In genomic region chr17:88626347-88626811, GRCm38 (mm10) we compare ENCODE assay signal across 9 mouse cellular contexts. TPM values are rescaled to one million over a fixed set of nuclear protein-coding genes. Genes with fewer than 3 reads are reported as not detected.
DNase-seq lines count a peak whose midpoint lies in the region; ATAC-seq and TF ChIP-seq lines count a peak whose summit lies in the region.
"Had no signal": no experiment of that assay in that cellular context is flagged by ENCODE, and none has a peak within 500 bp of the region (broad histone marks: within the 10 kb centered on the region; RNA-seq: fewer than 3 reads in every experiment).

No protein-coding gene starts in this region.

- peaks cover 19% of the 10 kb centered on the region for H3K36me3 ChIP-seq in C2C12 (ENCODE audit: control insufficient read depth, insufficient read depth)
- peaks cover 25% of the 10 kb centered on the region; the same call in 1 of the 2 replicates for H3K36me3 ChIP-seq in limb, embryonic 12.5 days

- peaks cover 46% of the 10 kb centered on the region for H3K79me3 ChIP-seq in C2C12 (ENCODE audit: low read depth)

- no peak for TF ChIP-seq POLR2A in bone marrow, adult 2 months (IDR thresholded peaks at IDR 0.05; ENCODE audit: borderline replicate concordance, control insufficient read depth, low read depth, low read length)

- peak; percentile 53; the same call in 1 of the 2 replicates for ATAC-seq in limb, embryonic 12.5 days (ENCODE audit: insufficient number of reproducible peaks, insufficient read depth, low FRiP score, low TSS enrichment, low read depth)

- peak overlapping the region; percentile 30 for H3K4me3 ChIP-seq in C2C12 (ENCODE audit: insufficient read depth, poor library complexity, severe bottlenecking)
- no peak overlapping the region for H3K4me3 ChIP-seq in bone marrow, adult 2 months (replicated peaks; ENCODE audit: control insufficient read depth, low read depth, low read length)
- no peak overlapping the region for H3K4me3 ChIP-seq in limb, embryonic 12.5 days (replicated peaks)

- WGBS in bone marrow, adult 2 months: 78% methylated on average over 7 of the region's 7 CpGs
- 46% methylated on average over 7 of the region's 7 CpGs for WGBS in limb, embryonic 12.5 days

- peak overlapping the region; percentile 61 for H3ac ChIP-seq in C2C12 (ENCODE audit: control insufficient read depth, insufficient read length, low read depth)

- H3K9ac ChIP-seq in limb, embryonic 12.5 days (replicated peaks): no peak overlapping the region

- no peaks in the 10 kb centered on the region; the same call in none of the 2 replicates for H3K4me1 ChIP-seq in bone marrow, adult 2 months (ENCODE audit: control insufficient read depth, insufficient read depth, low read length)
- peaks cover 52% of the 10 kb centered on the region for H3K4me1 ChIP-seq in limb, embryonic 12.5 days (replicated peaks)

- H3K4me2 ChIP-seq in limb, embryonic 12.5 days: peak overlapping the region; percentile 23

- H3K79me2 ChIP-seq in C2C12 (ENCODE audit: control insufficient read depth, insufficient read depth): peaks cover 93% of the 10 kb centered on the region

- H3K27ac ChIP-seq in bone marrow, adult 2 months (ENCODE audit: control insufficient read depth, insufficient read depth, low read depth, low read length, poor library complexity): 0 out of 2 replicates have a peak overlapping the region, but pooled peaks have one; percentile 1
- H3K27ac ChIP-seq in limb, embryonic 12.5 days: peak overlapping the region; percentile 86

- TF ChIP-seq CTCF in C2C12 (IDR thresholded peaks at IDR 0.05; ENCODE audit: control insufficient read depth, insufficient read depth, insufficient read length): no peak
- TF ChIP-seq CTCF in bone marrow, adult 2 months (IDR thresholded peaks at IDR 0.05; ENCODE audit: control insufficient read depth, insufficient read depth, low read length): no peak

- peak; percentile 32 for DNase-seq in heart, postnatal 4 days
- DNase-seq in left cerebral cortex, adult 18-20 months (ENCODE audit: low spot score in 2 of 2): no peak
- no peak for DNase-seq in right cerebral cortex, postnatal 4 days
- DNase-seq in adrenal gland, postnatal 4 days (ENCODE audit: low spot score in 2 of 2): no peak
- no peak for DNase-seq in left cerebral cortex, postnatal 10 days (ENCODE audit: extremely low spot score in 1 of 2, low spot score in 2 of 2)

- 0 out of 2 replicates have a peak, but pooled peaks cover 7% of the 10 kb centered on the region for H3K9me3 ChIP-seq in limb, embryonic 12.5 days

- intact Hi-C loops in left cerebral cortex, postnatal 10 days (cut with DNase I): no loop called here

- no peaks in the 10 kb centered on the region for H3K27me3 ChIP-seq in C2C12 (ENCODE audit: control insufficient read depth, insufficient read depth, insufficient read length)
- no peaks in the 10 kb centered on the region for H3K27me3 ChIP-seq in limb, embryonic 12.5 days

TF ChIP-seq in C2C12, 6 proteins besides CTCF, POLR2A, EP300 and RAD21:
- TF ChIP-seq MYOG (IDR thresholded peaks at IDR 0.05; ENCODE audit: control insufficient read depth, extremely low read depth, insufficient read length) (no peak), MAX (IDR thresholded peaks at IDR 0.05) (peak; percentile 12), CEBPB (IDR thresholded peaks at IDR 0.05; ENCODE audit: low read depth) (no peak)
TF ChIP-seq in C2C12: peak in this region for 1.

RNA-seq across cellular contexts. Expression of gene Ston1, which starts 28.9 kb away (rescaled TPM):
- 34.6 TPM for polyA plus RNA-seq in C2C12 (2012; fragmentation: generic; extraction: Trizol)
- 0.80 TPM in 1 of 2 replicates, not detected in the other for polyA plus RNA-seq in bone marrow, adult 2 months (2011; ENCODE audit: insufficient read depth, insufficient read length, low replicate concordance, missing spikeins)
- total RNA-seq in heart, postnatal 4 days (2021): 10 to 100 TPM; 25.3 to 28.7 TPM
- 4.8 and 6.1 TPM in 2 replicates for polyA plus RNA-seq in limb, embryonic 12.5 days (2016; fragmentation: Nextera tagmentation; extraction: Ambion mirVana)
- 1 to 10 TPM; 5.6 to 6.2 TPM for total RNA-seq in left cerebral cortex, adult 18-20 months (2021)
- total RNA-seq in adrenal gland, postnatal 4 days (2021): 10 to 100 TPM; 41.9 to 44.3 TPM
- 1 to 10 TPM; 6.5 to 8.4 TPM for total RNA-seq in left cerebral cortex, postnatal 10 days (2021)

RNA-seq across cellular contexts. Expression of gene Gtf2a1l, which starts 42.1 kb away (rescaled TPM):
- polyA plus RNA-seq in C2C12 (2012; fragmentation: generic; extraction: Trizol): not detected
- polyA plus RNA-seq in bone marrow, adult 2 months (2011; ENCODE audit: insufficient read depth, insufficient read length, low replicate concordance, missing spikeins): not detected in 2 replicates
- not detected for total RNA-seq in heart, postnatal 4 days (2021)
- polyA plus RNA-seq in limb, embryonic 12.5 days (2016; fragmentation: Nextera tagmentation; extraction: Ambion mirVana): 0.49 TPM in 1 of 2 replicates, not detected in the other
- total RNA-seq in left cerebral cortex, adult 18-20 months (2021): under 1 TPM; 0.47 to 0.63 TPM
- not detected for total RNA-seq in adrenal gland, postnatal 4 days (2021)
- total RNA-seq in left cerebral cortex, postnatal 10 days (2021): under 1 TPM; 0.34 to 0.39 TPM
- total RNA-seq: adrenal gland, postnatal 36 days had no signal
